Mouse (Mus musculus) heart, adult 2 months (tissue): Measurements from ENCODE around the gene Lama1.

Source experiments
- CTCF ChIP-seq: fragments of 200-600 bp; IDR thresholded peaks from 2 replicates; pipeline ENCODE4 v1.8.1; 2022; ENCODE audit warnings: antibody characterized with exemption, mild to moderate bottlenecking, moderate library complexity
- EP300 ChIP-seq: fragments of 200-500 bp; IDR thresholded peaks from 2 replicates; pipeline ENCODE4 v1.6.1; 2011; ENCODE audit warnings: low read depth, low read length, control low read depth; ENCODE audit not compliant: insufficient read depth

GRCm38 (mm10) chr17:67773608-67774007, 76.5 kb downstream of the Lama1 start:
- TF ChIP-seq CTCF (no peak), EP300 (no peak)
